Mouse (Mus musculus): ENCODE data around the gene Tnfrsf1b. TPM values are rescaled to one million over a fixed set of nuclear protein-coding genes. Genes with fewer than 3 reads are reported as not detected.

Gene Tnfrsf1b
- polyA plus RNA-seq, 1 experiment from 2014 or later, result 2.9 TPM

- 63% methylated on average over 2 of the region's 2 CpGs for WGBS
- no peak for TF ChIP-seq CTCF (IDR thresholded peaks at IDR 0.05; ENCODE audit: low read depth)
- H3K9me3 ChIP-seq (ENCODE audit: control insufficient read depth), result no peaks in the 10 kb centered on the region
- no peak overlapping the region for H3K27ac ChIP-seq (ENCODE audit: low read depth, low read length)
- H3K36me3 ChIP-seq (ENCODE audit: control insufficient read depth, insufficient read depth), result peaks cover 4% of the 10 kb centered on the region; the same call in 1 of the 2 replicates
- H3K27me3 ChIP-seq (replicated peaks; ENCODE audit: control insufficient read depth, insufficient read depth, low read length), result no peaks in the 10 kb centered on the region
- no peaks in the 10 kb centered on the region for H3K4me1 ChIP-seq (replicated peaks; ENCODE audit: control insufficient read depth, insufficient read depth, low read length)
- H3K4me2 ChIP-seq (replicated peaks; ENCODE audit: low read depth), result no peak overlapping the region
- no peak for ATAC-seq
- H3K4me3 ChIP-seq (ENCODE audit: low read depth, low read length), result no peak overlapping the region
- H3K9ac ChIP-seq (ENCODE audit: low read depth, low read length), result no peak overlapping the region
These were observed 35.6 kb downstream of the Tnfrsf1b start for GRCm38 (mm10) chr4:145211076-145211475.

GRCm38 (mm10) chr4:145210564-145210963 lies 36.1 kb downstream of the Tnfrsf1b start:
- H3K9me3 ChIP-seq (ENCODE audit: control insufficient read depth), result no peaks in the 10 kb centered on the region
- no peak for TF ChIP-seq CTCF (IDR thresholded peaks at IDR 0.05; ENCODE audit: low read depth)
- H3K27ac ChIP-seq (ENCODE audit: low read depth, low read length), result no peak overlapping the region
- ATAC-seq, result no peak
- WGBS, result 91% methylated on average over 5 of the region's 5 CpGs
- H3K36me3 ChIP-seq (ENCODE audit: control insufficient read depth, insufficient read depth), result peaks cover under 1% of the 10 kb centered on the region; the same call in 1 of the 2 replicates
- H3K4me2 ChIP-seq (replicated peaks; ENCODE audit: low read depth), result no peak overlapping the region
- no peaks in the 10 kb centered on the region for H3K4me1 ChIP-seq (replicated peaks; ENCODE audit: control insufficient read depth, insufficient read depth, low read length)
- H3K9ac ChIP-seq (ENCODE audit: low read depth, low read length), result no peak overlapping the region
- no peak overlapping the region for H3K4me3 ChIP-seq (ENCODE audit: low read depth, low read length)
- H3K27me3 ChIP-seq (replicated peaks; ENCODE audit: control insufficient read depth, insufficient read depth, low read length), result no peaks in the 10 kb centered on the region

- WGBS, result 52% methylated on average over 5 of the region's 5 CpGs
- H3K4me1 ChIP-seq (replicated peaks; ENCODE audit: control insufficient read depth, insufficient read depth, low read length), result no peaks in the 10 kb centered on the region
- H3K9ac ChIP-seq (ENCODE audit: low read depth, low read length), result no peak overlapping the region
- ATAC-seq, result no peak
- H3K27ac ChIP-seq (ENCODE audit: low read depth, low read length), result no peak overlapping the region
- no peaks in the 10 kb centered on the region for H3K27me3 ChIP-seq (replicated peaks; ENCODE audit: control insufficient read depth, insufficient read depth, low read length)
- TF ChIP-seq CTCF (IDR thresholded peaks at IDR 0.05; ENCODE audit: low read depth), result no peak
- H3K4me2 ChIP-seq (replicated peaks; ENCODE audit: low read depth), result no peak overlapping the region
- no peaks in the 10 kb centered on the region for H3K36me3 ChIP-seq (ENCODE audit: control insufficient read depth, insufficient read depth)
- no peaks in the 10 kb centered on the region for H3K9me3 ChIP-seq (ENCODE audit: control insufficient read depth)
- no peak overlapping the region for H3K4me3 ChIP-seq (ENCODE audit: low read depth, low read length)
These were observed 37.0 kb downstream of the Tnfrsf1b start for GRCm38 (mm10) chr4:145209690-145210088.

GRCm38 (mm10) chr4:145209076-145209689 lies 37.5 kb downstream of the Tnfrsf1b start:
- H3K4me3 ChIP-seq (ENCODE audit: low read depth, low read length), result no peak overlapping the region
- no peaks in the 10 kb centered on the region for H3K4me1 ChIP-seq (replicated peaks; ENCODE audit: control insufficient read depth, insufficient read depth, low read length)
- 54% methylated on average over 6 of the region's 6 CpGs for WGBS
- 0 out of 2 replicates have a peak, but pooled peaks have one; percentile 20 for TF ChIP-seq CTCF (IDR thresholded peaks at IDR 0.05; ENCODE audit: low read depth)
- no peak overlapping the region for H3K27ac ChIP-seq (ENCODE audit: low read depth, low read length)
- no peaks in the 10 kb centered on the region for H3K36me3 ChIP-seq (ENCODE audit: control insufficient read depth, insufficient read depth)
- peak; percentile 50; the same call in 1 of the 2 replicates for ATAC-seq
- no peak overlapping the region for H3K9ac ChIP-seq (ENCODE audit: low read depth, low read length)
- H3K9me3 ChIP-seq (ENCODE audit: control insufficient read depth), result no peaks in the 10 kb centered on the region
- no peaks in the 10 kb centered on the region for H3K27me3 ChIP-seq (replicated peaks; ENCODE audit: control insufficient read depth, insufficient read depth, low read length)
- no peak overlapping the region for H3K4me2 ChIP-seq (replicated peaks; ENCODE audit: low read depth)

GRCm38 (mm10) chr4:145207718-145208371 lies 38.8 kb downstream of the Tnfrsf1b start:
- Histone ChIP-seq H3K9ac (ENCODE audit: low read depth, low read length) (no peak overlapping the region), H3K4me2 (replicated peaks; ENCODE audit: low read depth) (no peak overlapping the region), H3K36me3 (ENCODE audit: control insufficient read depth, insufficient read depth) (no peaks in the 10 kb centered on the region), H3K27ac (ENCODE audit: low read depth, low read length) (no peak overlapping the region), H3K4me3 (ENCODE audit: low read depth, low read length) (no peak overlapping the region), H3K27me3 (replicated peaks; ENCODE audit: control insufficient read depth, insufficient read depth, low read length) (no peaks in the 10 kb centered on the region), H3K9me3 (ENCODE audit: control insufficient read depth) (no peaks in the 10 kb centered on the region), H3K4me1 (replicated peaks; ENCODE audit: control insufficient read depth, insufficient read depth, low read length) (no peaks in the 10 kb centered on the region)
- TF ChIP-seq CTCF (IDR thresholded peaks at IDR 0.05; ENCODE audit: low read depth), result no peak
- ATAC-seq, result no peak
- 65% methylated on average over 3 of the region's 3 CpGs for WGBS

GRCm38 (mm10) chr4:145204779-145205178 lies 41.9 kb downstream of the Tnfrsf1b start:
- no peaks in the 10 kb centered on the region for H3K27me3 ChIP-seq (replicated peaks; ENCODE audit: control insufficient read depth, insufficient read depth, low read length)
- H3K4me1 ChIP-seq (replicated peaks; ENCODE audit: control insufficient read depth, insufficient read depth, low read length), result no peaks in the 10 kb centered on the region
- H3K9me3 ChIP-seq (ENCODE audit: control insufficient read depth), result no peaks in the 10 kb centered on the region
- 70% methylated on average over 8 of the region's 8 CpGs for WGBS
- no peak overlapping the region for H3K4me2 ChIP-seq (replicated peaks; ENCODE audit: low read depth)
- H3K4me3 ChIP-seq (ENCODE audit: low read depth, low read length), result no peak overlapping the region
- TF ChIP-seq CTCF (IDR thresholded peaks at IDR 0.05; ENCODE audit: low read depth), result no peak
- no peak overlapping the region for H3K27ac ChIP-seq (ENCODE audit: low read depth, low read length)
- no peak overlapping the region for H3K9ac ChIP-seq (ENCODE audit: low read depth, low read length)
- H3K36me3 ChIP-seq (ENCODE audit: control insufficient read depth, insufficient read depth), result no peaks in the 10 kb centered on the region
- no peak for ATAC-seq

All from intestine, postnatal 0 days (tissue).